Mouse (Mus musculus): ENCODE measurements around the gene Adcy10. TPM values are rescaled to one million over a fixed set of nuclear protein-coding genes. Genes with fewer than 3 reads are reported as not detected.

Gene Adcy10
- polyA plus RNA-seq, 1 experiment from 2014 or later: 0.06 TPM

GRCm38 (mm10) chr1:165590760-165591159 lies 105.8 kb downstream of the Adcy10 start:
- Histone ChIP-seq H3K4me3 (no peak overlapping the region), H3K36me3 (peaks cover 55% of the 10 kb centered on the region), H3K9me3 (replicated peaks) (no peaks in the 10 kb centered on the region), H3K27ac (no peak overlapping the region), H3K4me1 (peaks cover 29% of the 10 kb centered on the region), H3K27me3 (ENCODE audit: low read depth, poor library complexity, severe bottlenecking) (no peaks in the 10 kb centered on the region)
- 78% methylated on average over 8 of the region's 8 CpGs for whole genome bisulfite sequencing
- DNase-seq (ENCODE audit: low spot score): no peak

- H3K4me3 ChIP-seq: no peak overlapping the region
- no peak for DNase-seq (ENCODE audit: low spot score)
- peaks cover 73% of the 10 kb centered on the region for H3K36me3 ChIP-seq
- peaks cover 24% of the 10 kb centered on the region for H3K4me1 ChIP-seq
- H3K9me3 ChIP-seq (replicated peaks): no peaks in the 10 kb centered on the region
- no peaks in the 10 kb centered on the region for H3K27me3 ChIP-seq (ENCODE audit: low read depth, poor library complexity, severe bottlenecking)
- H3K27ac ChIP-seq: no peak overlapping the region
- WGBS: 88% methylated on average over 14 of the region's 14 CpGs
Measured at GRCm38 (mm10) chr1:165592295-165593082, 107.5 kb downstream of the Adcy10 start.

DNA sequence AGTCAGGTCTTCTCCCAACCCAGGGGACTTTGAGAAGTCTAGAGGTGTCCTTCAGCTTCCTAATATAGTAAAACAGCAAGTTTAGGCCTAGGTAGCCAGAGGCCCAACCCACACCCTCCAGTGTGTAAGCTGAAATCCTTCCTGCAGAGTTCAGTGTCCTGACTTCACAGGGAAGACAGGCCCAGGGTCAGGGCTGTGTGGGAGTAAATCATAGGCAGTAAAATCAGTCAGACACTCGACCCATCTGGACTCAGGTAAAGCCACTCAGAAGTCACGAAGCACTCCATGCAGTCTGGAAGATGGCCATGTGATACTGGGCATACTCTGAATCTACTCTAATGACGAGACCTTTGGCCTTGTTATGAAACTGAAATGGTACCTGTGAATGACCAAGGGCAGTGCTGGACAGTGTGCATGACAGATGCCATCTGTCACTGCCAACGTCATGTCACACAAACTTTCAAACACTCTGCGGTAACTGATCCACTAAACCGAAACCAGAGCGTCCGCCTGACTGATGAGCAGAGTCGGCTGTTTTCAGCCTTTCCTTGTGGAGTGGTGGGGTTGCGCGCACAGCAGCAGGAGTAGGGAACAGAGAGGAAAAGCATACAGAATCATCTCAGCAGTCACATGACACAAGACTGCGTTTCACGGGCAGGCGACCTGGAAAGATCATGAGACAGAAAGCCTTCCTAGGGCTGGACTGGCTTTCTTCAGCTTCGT lies 109.9 kb downstream of the Adcy10 start:
- DNase-seq (ENCODE audit: low spot score): no peak
- 80% methylated on average over 15 of the region's 15 CpGs for WGBS
- Histone ChIP-seq H3K4me1 (no peaks in the 10 kb centered on the region), H3K27ac (no peak overlapping the region), H3K36me3 (peaks cover 94% of the 10 kb centered on the region), H3K9me3 (replicated peaks) (no peaks in the 10 kb centered on the region), H3K27me3 (ENCODE audit: low read depth, poor library complexity, severe bottlenecking) (no peaks in the 10 kb centered on the region), H3K4me3 (no peak overlapping the region)

DNA sequence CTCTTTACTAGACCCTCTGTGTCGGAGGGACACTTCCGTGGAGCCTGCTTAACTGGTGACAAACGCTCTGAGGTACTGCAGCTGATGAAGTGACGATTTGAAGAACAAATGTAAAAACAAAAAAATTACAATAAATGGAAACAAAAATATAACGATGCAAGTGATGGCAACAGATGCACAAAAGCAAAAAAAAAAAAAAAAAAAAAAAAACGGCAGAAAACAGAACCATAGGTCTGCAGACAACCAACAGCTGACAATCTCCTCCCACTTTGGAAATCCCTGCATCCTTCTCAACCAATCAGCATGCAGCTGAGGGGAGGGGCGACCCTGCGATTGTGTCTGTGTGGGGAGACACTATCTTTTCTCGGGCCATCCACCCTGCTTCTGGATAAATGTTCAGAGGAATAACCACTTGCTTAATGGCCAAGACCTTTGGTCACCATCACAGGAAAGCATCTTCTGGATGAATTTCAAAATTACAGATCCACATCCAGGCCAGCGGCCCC lies 116.8 kb downstream of the Adcy10 start:
- 82% methylated on average over 10 of the region's 10 CpGs for WGBS
- Histone ChIP-seq H3K9me3 (replicated peaks) (no peaks in the 10 kb centered on the region), H3K27me3 (ENCODE audit: low read depth, poor library complexity, severe bottlenecking) (no peaks in the 10 kb centered on the region), H3K36me3 (peaks cover 86% of the 10 kb centered on the region), H3K4me3 (no peak overlapping the region), H3K4me1 (no peaks in the 10 kb centered on the region), H3K27ac (no peak overlapping the region)
- no peak for DNase-seq (ENCODE audit: low spot score)

DNA sequence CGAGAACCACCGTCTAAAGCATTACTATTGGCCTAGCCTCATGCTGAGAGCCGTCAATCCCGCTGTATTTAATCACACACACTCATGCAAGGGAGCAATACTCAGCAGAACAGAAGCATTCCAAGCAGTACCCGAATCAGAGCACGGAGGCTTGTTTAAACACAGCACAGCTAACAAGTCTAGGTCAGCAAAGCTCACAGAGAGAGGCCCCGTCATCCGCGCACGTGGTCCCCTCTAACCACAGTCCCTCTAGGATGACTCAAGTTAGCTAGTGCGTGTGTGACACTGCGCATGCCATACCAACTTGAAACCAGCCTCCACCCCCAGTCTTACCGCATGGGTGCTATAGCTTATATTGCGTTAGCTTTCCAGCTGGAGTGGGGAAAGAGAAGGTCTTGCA lies 118.2 kb downstream of the Adcy10 start:
- DNase-seq (ENCODE audit: low spot score): no peak
- Histone ChIP-seq H3K27ac (no peak overlapping the region), H3K9me3 (replicated peaks) (no peaks in the 10 kb centered on the region), H3K4me1 (no peaks in the 10 kb centered on the region), H3K4me3 (no peak overlapping the region), H3K27me3 (ENCODE audit: low read depth, poor library complexity, severe bottlenecking) (no peaks in the 10 kb centered on the region), H3K36me3 (peaks cover 86% of the 10 kb centered on the region)
- WGBS: 93% methylated on average over 14 of the region's 14 CpGs

GRCm38 (mm10) chr1:165604203-165604602 lies 119.2 kb downstream of the Adcy10 start:
- Histone ChIP-seq H3K36me3 (peaks cover 79% of the 10 kb centered on the region), H3K4me1 (no peaks in the 10 kb centered on the region), H3K27ac (no peak overlapping the region), H3K27me3 (ENCODE audit: low read depth, poor library complexity, severe bottlenecking) (no peaks in the 10 kb centered on the region), H3K4me3 (no peak overlapping the region), H3K9me3 (replicated peaks) (no peaks in the 10 kb centered on the region)
- DNase-seq (ENCODE audit: low spot score): no peak
- WGBS: 91% methylated on average over 8 of the region's 8 CpGs

DNA sequence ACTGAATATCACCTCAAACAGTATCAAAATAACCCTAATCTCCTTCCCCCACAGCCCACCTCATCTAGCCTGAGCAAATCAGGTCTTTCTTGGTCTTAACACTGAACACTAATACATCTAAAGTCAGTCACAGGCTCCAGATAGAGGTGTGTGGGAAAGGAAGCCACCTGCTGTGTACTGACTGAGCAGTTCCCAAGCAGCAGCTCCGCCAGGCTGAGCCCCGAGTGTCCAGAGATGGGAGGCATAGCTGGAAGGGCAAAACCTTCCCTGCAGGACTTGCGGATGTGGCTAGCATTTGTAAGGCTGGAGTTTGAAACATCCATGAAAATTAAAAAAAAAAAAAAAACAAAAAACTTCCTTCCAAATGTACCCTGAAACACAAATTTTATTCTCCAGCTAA lies 120.1 kb downstream of the Adcy10 start:
- WGBS: 89% methylated on average over 3 of the region's 3 CpGs
- no peak overlapping the region for H3K27ac ChIP-seq
- H3K4me1 ChIP-seq: peaks cover 4% of the 10 kb centered on the region; the same call in 1 of the 2 replicates
- H3K27me3 ChIP-seq (ENCODE audit: low read depth, poor library complexity, severe bottlenecking): no peaks in the 10 kb centered on the region
- DNase-seq (ENCODE audit: low spot score): no peak
- H3K36me3 ChIP-seq: peaks cover 75% of the 10 kb centered on the region
- H3K4me3 ChIP-seq: no peak overlapping the region
- H3K9me3 ChIP-seq (replicated peaks): no peaks in the 10 kb centered on the region

- no peaks in the 10 kb centered on the region for H3K9me3 ChIP-seq (replicated peaks)
- WGBS: 97% methylated on average over 6 of the region's 6 CpGs
- H3K36me3 ChIP-seq: peaks cover 74% of the 10 kb centered on the region
- peaks cover 4% of the 10 kb centered on the region; the same call in 1 of the 2 replicates for H3K4me1 ChIP-seq
- no peaks in the 10 kb centered on the region for H3K27me3 ChIP-seq (ENCODE audit: low read depth, poor library complexity, severe bottlenecking)
- no peak for DNase-seq (ENCODE audit: low spot score)
- H3K4me3 ChIP-seq: no peak overlapping the region
- no peak overlapping the region for H3K27ac ChIP-seq
Measured at GRCm38 (mm10) chr1:165605774-165606173, 120.8 kb downstream of the Adcy10 start.

- Histone ChIP-seq H3K4me3 (no peak overlapping the region), H3K4me1 (peaks cover 4% of the 10 kb centered on the region; the same call in 1 of the 2 replicates), H3K27me3 (ENCODE audit: low read depth, poor library complexity, severe bottlenecking) (no peaks in the 10 kb centered on the region), H3K27ac (no peak overlapping the region), H3K9me3 (replicated peaks) (no peaks in the 10 kb centered on the region), H3K36me3 (peaks cover 52% of the 10 kb centered on the region)
- DNase-seq (ENCODE audit: low spot score): no peak
- WGBS: 75% methylated on average over 4 of the region's 4 CpGs
Measured at GRCm38 (mm10) chr1:165608904-165609303, 123.9 kb downstream of the Adcy10 start.

DNA sequence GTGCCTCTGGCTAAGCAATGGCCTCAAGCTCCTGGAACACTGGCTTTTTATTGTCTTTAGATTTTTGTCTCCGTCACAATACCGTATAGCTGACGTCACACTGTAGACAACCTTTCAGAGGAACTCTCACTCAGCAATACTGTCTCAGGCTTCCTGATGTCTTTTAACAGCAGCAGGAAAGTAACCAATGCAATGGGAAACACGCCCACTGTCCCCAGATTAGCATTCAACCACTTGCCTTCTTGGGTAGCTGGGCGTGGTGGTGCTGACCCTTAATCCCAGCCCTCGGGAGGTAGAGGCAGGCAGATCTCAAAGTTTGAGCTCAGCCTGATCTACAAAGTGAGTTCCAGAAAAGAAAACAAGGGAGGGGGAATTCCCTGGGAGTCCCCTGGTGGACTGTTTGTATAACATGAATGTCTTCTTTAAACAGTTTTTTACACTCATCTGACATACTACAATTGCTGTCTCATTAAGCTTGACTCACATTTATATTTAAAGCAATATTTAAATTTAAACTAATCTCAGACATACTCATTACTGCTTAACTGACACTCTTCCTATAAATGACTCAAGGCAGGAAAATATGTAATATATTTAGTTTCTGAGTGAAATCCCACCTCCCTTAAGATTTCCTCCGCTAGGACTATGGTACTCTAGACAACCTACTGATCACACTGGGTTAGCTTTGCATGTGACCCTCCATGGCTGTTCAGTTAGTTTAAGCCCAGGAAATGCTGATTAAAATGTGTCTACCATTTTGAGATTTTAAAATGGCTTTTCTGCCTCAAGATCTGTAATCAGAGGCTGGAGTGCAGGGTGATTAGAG lies 124.7 kb downstream of the Adcy10 start:
- Histone ChIP-seq H3K9me3 (replicated peaks) (no peaks in the 10 kb centered on the region), H3K4me1 (peaks cover 4% of the 10 kb centered on the region; the same call in 1 of the 2 replicates), H3K4me3 (no peak overlapping the region), H3K27ac (no peak overlapping the region), H3K36me3 (peaks cover 52% of the 10 kb centered on the region), H3K27me3 (ENCODE audit: low read depth, poor library complexity, severe bottlenecking) (no peaks in the 10 kb centered on the region)
- DNase-seq (ENCODE audit: low spot score): no peak
- 68% methylated on average over 7 of the region's 7 CpGs for WGBS

DNA sequence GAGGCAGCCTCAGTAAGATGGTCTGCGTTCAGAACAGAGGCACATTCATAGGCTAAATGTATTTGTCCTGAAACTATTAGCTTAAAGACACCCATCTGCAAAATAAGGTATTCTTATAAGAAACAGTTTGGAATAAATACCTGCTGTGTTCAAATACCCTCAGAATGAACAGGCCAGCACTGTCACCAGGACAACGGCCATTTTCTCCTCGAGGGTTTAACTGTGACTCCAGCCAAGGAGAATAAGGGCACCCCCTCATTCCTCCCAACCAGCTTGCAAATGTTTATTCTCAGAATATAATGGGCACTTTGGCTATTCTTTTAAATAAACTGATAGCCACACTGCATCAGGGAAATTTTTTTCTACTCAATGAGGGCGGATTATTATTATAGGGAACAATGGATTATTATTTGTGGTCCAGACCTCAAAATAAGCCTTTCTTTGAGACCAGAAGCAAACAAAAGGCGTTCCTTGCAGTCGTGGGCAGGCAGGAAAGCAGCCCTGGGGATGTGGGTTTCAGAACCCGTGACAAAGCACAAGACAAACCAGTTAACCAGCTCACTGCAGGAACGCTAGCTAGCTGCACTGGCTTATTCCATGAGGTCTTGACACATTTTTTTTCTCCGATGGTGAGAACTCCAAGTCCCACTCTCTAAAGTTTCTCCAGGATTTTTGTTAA lies 125.5 kb downstream of the Adcy10 start:
- H3K9me3 ChIP-seq (replicated peaks): no peaks in the 10 kb centered on the region
- H3K36me3 ChIP-seq: peaks cover 52% of the 10 kb centered on the region

GRCm38 (mm10) chr1:165612714-165613113 lies 127.7 kb downstream of the Adcy10 start:
- H3K4me3 ChIP-seq: no peak overlapping the region
- peaks cover 24% of the 10 kb centered on the region for H3K4me1 ChIP-seq
- DNase-seq (ENCODE audit: low spot score): no peak
- H3K36me3 ChIP-seq: peaks cover 40% of the 10 kb centered on the region
- no peaks in the 10 kb centered on the region for H3K9me3 ChIP-seq (replicated peaks)
- no peak overlapping the region for H3K27ac ChIP-seq
- H3K27me3 ChIP-seq (ENCODE audit: low read depth, poor library complexity, severe bottlenecking): no peaks in the 10 kb centered on the region
- WGBS: 75% methylated on average over 5 of the region's 5 CpGs

More for the DNA sequence above, 125.5 kb downstream of the Adcy10 start:
- no peak for DNase-seq (ENCODE audit: low spot score)
- no peaks in the 10 kb centered on the region for H3K27me3 ChIP-seq (ENCODE audit: low read depth, poor library complexity, severe bottlenecking)
- peaks cover 4% of the 10 kb centered on the region; the same call in 1 of the 2 replicates for H3K4me1 ChIP-seq
- 79% methylated on average over 9 of the region's 9 CpGs for WGBS
- H3K27ac ChIP-seq: no peak overlapping the region; the same call in 1 of the 2 replicates
- no peak overlapping the region for H3K4me3 ChIP-seq

All from limb, embryonic 10.5 days (tissue).